Mouse (Mus musculus): ENCODE results near the gene Mrps15. TPM values are rescaled to one million over a fixed set of nuclear protein-coding genes. Genes with fewer than 3 reads are reported as not detected.

Gene Mrps15
- polyA plus RNA-seq, 1 experiment: 94.5 TPM

DNA sequence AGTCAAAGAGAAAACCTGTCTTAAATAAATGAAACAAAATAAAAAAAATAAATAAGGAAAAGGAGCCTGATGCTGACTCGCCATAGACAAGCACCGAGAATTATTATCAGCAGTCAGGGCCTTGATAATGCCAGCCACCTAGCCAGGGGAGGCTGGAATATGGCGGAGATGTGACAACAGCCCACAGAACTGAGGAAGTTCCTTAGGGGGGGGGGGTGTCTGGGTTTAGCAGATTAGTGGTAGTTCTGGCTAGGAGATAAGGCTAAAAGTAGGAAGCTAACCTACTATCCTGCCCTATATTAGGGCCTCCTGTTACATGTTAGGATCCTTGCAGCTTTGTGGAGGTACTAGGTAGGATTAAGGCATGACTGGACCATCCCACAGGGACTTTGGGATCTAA, 18.7 kb upstream of the Mrps15 start:
- Histone ChIP-seq H3K27ac (ENCODE audit: insufficient read depth, low read length) (no peak overlapping the region), H3K27me3 (ENCODE audit: control insufficient read depth, insufficient read depth, low read length) (no peaks in the 10 kb centered on the region), H3K4me3 (replicated peaks; ENCODE audit: insufficient read depth, low read depth, low read length) (no peak overlapping the region), H3K4me1 (ENCODE audit: control insufficient read depth, insufficient read depth, low read length) (no peaks in the 10 kb centered on the region)
- WGBS: 92% methylated on average over 3 of the region's 3 CpGs
- no peak for DNase-seq
- TF ChIP-seq CTCF (IDR thresholded peaks at IDR 0.05; ENCODE audit: borderline replicate concordance, insufficient read depth, low read depth, low read length) (no peak), POLR2A (IDR thresholded peaks at IDR 0.05; ENCODE audit: borderline replicate concordance, insufficient read depth, low read length) (no peak)

DNA sequence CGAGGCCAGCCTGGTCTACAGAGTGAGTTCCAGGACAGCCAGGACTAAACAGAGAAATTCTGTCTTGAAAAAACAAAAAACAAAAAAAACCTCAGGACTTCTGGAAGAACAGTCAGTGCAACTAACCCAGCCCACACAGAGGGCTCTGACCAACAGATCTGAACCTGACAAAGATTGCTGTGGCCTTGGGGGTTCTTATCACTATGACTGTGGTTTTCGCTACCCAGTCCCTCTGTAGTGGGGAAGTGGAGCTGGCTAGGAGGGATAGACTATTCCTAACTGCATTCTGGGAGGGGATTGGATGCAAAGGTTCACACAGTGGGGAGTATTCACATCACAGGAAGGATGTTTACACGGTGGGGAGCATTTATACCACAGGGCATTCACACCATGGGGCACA, 17.7 kb upstream of the Mrps15 start:
- TF ChIP-seq POLR2A (IDR thresholded peaks at IDR 0.05; ENCODE audit: borderline replicate concordance, insufficient read depth, low read length) (no peak), CTCF (IDR thresholded peaks at IDR 0.05; ENCODE audit: borderline replicate concordance, insufficient read depth, low read depth, low read length) (no peak)
- WGBS: 81% methylated on average over 3 of the region's 3 CpGs
- DNase-seq: no peak

DNA sequence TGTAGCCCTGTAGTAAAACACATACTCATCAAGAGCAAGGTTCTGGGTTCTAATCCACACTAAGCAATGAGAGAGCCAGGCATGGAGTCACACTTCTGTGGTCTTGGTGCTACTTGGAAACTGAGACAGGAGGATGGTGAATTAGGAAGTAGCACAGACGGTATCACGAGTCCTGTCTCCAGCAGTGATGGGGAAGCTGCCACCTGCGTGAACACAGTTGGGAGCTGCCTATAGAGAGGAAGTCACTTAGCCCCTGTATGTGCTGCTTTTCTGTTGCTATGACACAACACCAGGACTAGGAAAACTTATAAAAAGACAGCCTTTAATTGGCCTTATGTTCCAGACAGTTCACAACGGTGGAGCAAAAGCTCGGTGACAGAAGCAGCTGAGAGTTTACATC, 16.0 kb upstream of the Mrps15 start:
- 51% methylated on average over 5 of the region's 5 CpGs for WGBS
- TF ChIP-seq CTCF (IDR thresholded peaks at IDR 0.05; ENCODE audit: borderline replicate concordance, insufficient read depth, low read depth, low read length): no peak
- TF ChIP-seq POLR2A (IDR thresholded peaks at IDR 0.05; ENCODE audit: borderline replicate concordance, insufficient read depth, low read length): no peak

More for the DNA sequence above, 17.7 kb upstream of the Mrps15 start:
- H3K4me1 ChIP-seq (ENCODE audit: control insufficient read depth, insufficient read depth, low read length): no peaks in the 10 kb centered on the region
- no peak overlapping the region for H3K27ac ChIP-seq (ENCODE audit: insufficient read depth, low read length)
- H3K4me3 ChIP-seq (replicated peaks; ENCODE audit: insufficient read depth, low read depth, low read length): no peak overlapping the region
- no peaks in the 10 kb centered on the region for H3K27me3 ChIP-seq (ENCODE audit: control insufficient read depth, insufficient read depth, low read length)

DNA sequence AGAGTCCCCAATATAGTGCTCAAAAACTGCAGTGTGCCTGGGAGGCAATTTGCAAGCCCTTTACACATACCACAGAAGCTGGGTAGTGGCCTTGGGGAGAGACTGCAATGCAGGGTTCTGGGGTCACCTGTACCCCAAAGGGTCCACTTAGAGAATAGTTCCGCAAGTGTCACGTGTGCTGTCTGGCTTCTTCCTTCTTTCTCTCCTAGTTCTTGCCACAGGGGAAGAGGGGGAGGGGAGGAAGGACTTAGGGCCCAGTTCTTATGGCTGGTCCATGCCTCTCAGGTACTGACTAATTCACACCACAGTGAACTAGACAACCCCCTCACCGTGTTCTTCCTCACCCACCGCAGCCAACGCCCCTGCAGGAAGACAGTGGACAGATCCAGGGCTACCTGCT, 11.3 kb upstream of the Mrps15 start:
- no peaks in the 10 kb centered on the region for H3K27me3 ChIP-seq (ENCODE audit: control insufficient read depth, insufficient read depth, low read length)
- 82% methylated on average over 5 of the region's 5 CpGs for WGBS
- TF ChIP-seq CTCF (IDR thresholded peaks at IDR 0.05; ENCODE audit: borderline replicate concordance, insufficient read depth, low read depth, low read length) (no peak), POLR2A (IDR thresholded peaks at IDR 0.05; ENCODE audit: borderline replicate concordance, insufficient read depth, low read length) (no peak)
- H3K4me1 ChIP-seq (ENCODE audit: control insufficient read depth, insufficient read depth, low read length): no peaks in the 10 kb centered on the region
- no peak for DNase-seq
- no peak overlapping the region for H3K4me3 ChIP-seq (replicated peaks; ENCODE audit: insufficient read depth, low read depth, low read length)
- no peak overlapping the region for H3K27ac ChIP-seq (ENCODE audit: insufficient read depth, low read length)

More for the DNA sequence above, 16.0 kb upstream of the Mrps15 start:
- Histone ChIP-seq H3K4me3 (replicated peaks; ENCODE audit: insufficient read depth, low read depth, low read length) (no peak overlapping the region), H3K27ac (ENCODE audit: insufficient read depth, low read length) (no peak overlapping the region), H3K27me3 (ENCODE audit: control insufficient read depth, insufficient read depth, low read length) (no peaks in the 10 kb centered on the region), H3K4me1 (ENCODE audit: control insufficient read depth, insufficient read depth, low read length) (no peaks in the 10 kb centered on the region)
- DNase-seq: no peak

DNA sequence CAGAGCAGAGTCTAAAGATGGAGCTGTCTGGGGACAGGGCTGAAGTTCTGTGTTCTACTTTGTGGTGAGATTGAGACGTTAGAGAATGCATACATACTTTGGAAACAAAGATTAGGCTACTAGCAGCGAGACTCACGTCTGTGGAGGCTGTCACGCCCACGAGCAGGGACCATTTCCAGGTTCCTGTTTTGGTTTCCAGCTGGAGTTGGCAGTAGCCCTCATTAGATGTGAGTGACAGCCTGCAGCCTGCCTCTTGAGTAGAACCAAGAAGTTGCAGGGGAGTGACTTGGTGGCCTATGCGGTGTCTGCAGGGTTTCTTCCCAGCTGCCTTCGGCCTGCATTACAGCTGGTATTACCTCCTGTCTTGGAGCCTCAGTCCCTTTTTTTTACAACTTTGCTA, 4.9 kb downstream of the Mrps15 start:
- Histone ChIP-seq H3K4me3 (replicated peaks; ENCODE audit: insufficient read depth, low read depth, low read length) (no peak overlapping the region), H3K27ac (ENCODE audit: insufficient read depth, low read length) (no peak overlapping the region), H3K27me3 (ENCODE audit: control insufficient read depth, insufficient read depth, low read length) (no peaks in the 10 kb centered on the region), H3K4me1 (ENCODE audit: control insufficient read depth, insufficient read depth, low read length) (no peaks in the 10 kb centered on the region)
- TF ChIP-seq CTCF (IDR thresholded peaks at IDR 0.05; ENCODE audit: borderline replicate concordance, insufficient read depth, low read depth, low read length): no peak
- TF ChIP-seq POLR2A (IDR thresholded peaks at IDR 0.05; ENCODE audit: borderline replicate concordance, insufficient read depth, low read length): no peak
- no peak for DNase-seq
- 21% methylated on average over 7 of the region's 7 CpGs for WGBS

DNA sequence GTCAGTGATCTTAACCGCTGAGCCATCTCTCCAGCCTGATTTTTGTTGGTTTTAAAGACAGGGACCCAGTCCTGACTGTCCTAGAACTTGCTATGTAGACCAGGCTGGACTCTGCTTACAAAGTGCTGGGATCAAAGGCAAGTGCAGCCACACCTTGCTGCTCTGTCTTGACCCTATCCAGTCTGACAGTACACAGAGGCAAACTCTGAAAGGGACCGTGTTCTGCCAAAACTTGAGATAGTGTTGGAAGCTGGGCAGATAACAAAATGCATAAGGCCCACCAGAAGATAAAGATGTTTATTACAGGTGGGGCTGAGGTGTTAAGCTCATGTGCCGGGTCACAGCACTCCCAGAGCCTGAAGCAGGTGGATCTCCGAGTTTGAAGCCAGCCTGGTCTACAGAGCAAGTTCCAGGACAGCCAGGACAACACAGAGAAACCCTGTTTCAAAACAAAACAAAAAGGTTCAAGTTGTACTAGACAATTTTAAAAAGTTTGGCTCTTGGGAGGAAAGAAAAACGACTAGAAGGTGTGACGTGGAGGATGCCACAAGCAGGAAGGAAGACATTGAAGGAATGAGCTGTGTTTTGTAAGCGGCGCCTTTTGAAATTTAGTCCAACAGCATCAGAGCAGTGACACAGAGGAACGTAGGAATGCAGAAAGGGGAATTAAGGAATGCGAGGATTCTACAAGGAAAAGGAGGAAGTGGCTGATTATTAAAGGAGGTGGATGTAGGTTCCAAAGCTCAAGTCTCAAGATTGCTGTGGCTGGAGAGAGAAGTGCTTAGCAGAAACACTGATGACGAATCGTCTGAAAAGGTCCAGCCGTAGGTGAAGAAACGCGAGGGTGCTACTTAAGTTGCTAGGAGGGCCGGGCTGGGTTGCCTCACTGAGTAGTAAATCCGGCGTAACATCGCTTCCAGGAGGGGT, 10.7 kb downstream of the Mrps15 start:
- 15% methylated on average over 19 of the region's 19 CpGs for WGBS
- no peaks in the 10 kb centered on the region for H3K27me3 ChIP-seq (ENCODE audit: control insufficient read depth, insufficient read depth, low read length)
- peak overlapping the region; percentile 92 for H3K4me3 ChIP-seq (replicated peaks; ENCODE audit: insufficient read depth, low read depth, low read length)
- H3K27ac ChIP-seq (ENCODE audit: insufficient read depth, low read length): no peak overlapping the region
- TF ChIP-seq CTCF (IDR thresholded peaks at IDR 0.05; ENCODE audit: borderline replicate concordance, insufficient read depth, low read depth, low read length) (no peak), POLR2A (IDR thresholded peaks at IDR 0.05; ENCODE audit: borderline replicate concordance, insufficient read depth, low read length) (no peak)
- no peak for DNase-seq
- no peaks in the 10 kb centered on the region for H3K4me1 ChIP-seq (ENCODE audit: control insufficient read depth, insufficient read depth, low read length)

DNA sequence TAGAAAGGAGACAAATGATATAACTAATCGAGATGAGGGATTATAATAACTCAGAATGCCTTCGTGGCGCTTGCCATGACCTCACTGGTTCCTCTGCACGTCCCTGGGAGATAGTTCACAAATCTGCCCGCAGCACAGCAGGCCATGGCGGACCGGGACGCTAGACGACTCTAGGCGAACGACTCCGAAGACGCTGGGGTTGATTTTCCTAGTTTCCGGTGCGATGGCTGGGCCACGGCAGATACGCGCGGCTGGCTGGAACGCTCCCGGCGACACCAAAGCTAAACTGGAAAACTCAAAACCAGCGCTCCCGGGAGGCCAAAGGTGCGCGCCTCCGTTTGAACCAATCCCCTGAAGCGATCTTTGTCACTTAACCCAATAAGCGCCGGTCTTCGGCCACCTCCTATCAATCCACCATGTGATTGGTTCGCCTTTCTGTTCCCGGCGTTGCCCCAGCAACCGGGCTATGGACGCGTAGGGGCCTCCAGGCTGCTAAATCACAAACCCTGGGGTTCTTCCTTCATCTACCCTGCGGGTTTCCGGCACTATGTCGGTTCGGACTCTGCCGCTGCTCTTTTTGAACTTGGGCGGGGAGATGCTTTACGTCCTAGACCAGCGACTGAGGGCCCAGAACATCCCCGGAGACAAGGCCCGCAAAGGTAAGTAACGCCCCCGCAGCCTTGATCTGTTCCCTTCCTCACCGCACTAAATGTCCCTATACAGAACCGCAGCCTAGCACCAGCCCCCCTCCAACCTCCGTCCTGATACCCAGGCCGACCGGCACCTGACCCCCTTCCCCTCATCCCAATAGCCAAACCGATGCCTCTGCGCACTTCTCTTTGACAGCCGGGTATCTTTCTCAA, 11.6 kb downstream of the Mrps15 start, which contains the start of gene Oscp1:
Gene Oscp1 (plus strand): TSS at position 432 of the 863 bp plus-strand sequence.
- Histone ChIP-seq H3K4me1 (ENCODE audit: control insufficient read depth, insufficient read depth, low read length) (peaks cover 2% of the 10 kb centered on the region), H3K4me3 (replicated peaks; ENCODE audit: insufficient read depth, low read depth, low read length) (peak within 1 kb of the TSS; percentile 92), H3K27me3 (ENCODE audit: control insufficient read depth, insufficient read depth, low read length) (no peaks in the 10 kb centered on the region), H3K27ac (ENCODE audit: insufficient read depth, low read length) (no peak within 1 kb of the TSS)
- TF ChIP-seq CTCF (IDR thresholded peaks at IDR 0.05; ENCODE audit: borderline replicate concordance, insufficient read depth, low read depth, low read length): no peak
- 0 out of 2 replicates have a peak, but pooled peaks have one; percentile 12 for TF ChIP-seq POLR2A (IDR thresholded peaks at IDR 0.05; ENCODE audit: borderline replicate concordance, insufficient read depth, low read length)
- peak; percentile 90 to 92 for DNase-seq
- under 1% methylated on average over 57 of the region's 57 CpGs for WGBS

Measured in cerebellum, adult 2 months (tissue).